Mouse (Mus musculus) myocyte (in vitro differentiated cells): ENCODE measurements around the gene Tjp2. TPM values are rescaled to one million over a fixed set of nuclear protein-coding genes. Genes with fewer than 3 reads are reported as not detected.

Source experiments
- H3K27me3 ChIP-seq: one replicate; pipeline ENCODE4 v1.6.1; 2011; ENCODE audit not compliant: control insufficient read depth, insufficient read depth, insufficient read length
- H3K36me3 ChIP-seq: one replicate; pipeline ENCODE4 v1.6.1; 2011; ENCODE audit not compliant: control insufficient read depth, insufficient read depth
- H3K4me2 ChIP-seq: one replicate; pipeline ENCODE4 v1.6.1; 2011; ENCODE audit warnings: low read depth, control low read depth
- H3K4me3 ChIP-seq: one replicate; pipeline ENCODE4 v1.5.1; 2011; ENCODE audit warnings: mild to moderate bottlenecking, control low read depth, moderate library complexity
- H3K79me2 ChIP-seq: one replicate; pipeline ENCODE4 v1.6.1; 2011; ENCODE audit not compliant: control insufficient read depth, insufficient read depth
- H3ac ChIP-seq: one replicate; pipeline ENCODE4 v1.6.1; 2011; ENCODE audit not compliant: control insufficient read depth, insufficient read length
- CEBPB ChIP-seq: IDR thresholded peaks from 2 replicates; pipeline ENCODE4 v1.6.1; 2011; ENCODE audit warnings: mild to moderate bottlenecking, moderate library complexity; ENCODE audit not compliant: poor library complexity, insufficient read depth, severe bottlenecking
- E2F4 ChIP-seq: IDR thresholded peaks from one replicate; pipeline ENCODE4 v1.6.1; 2011; ENCODE audit warnings: mild to moderate bottlenecking, control low read depth, moderate library complexity; ENCODE audit not compliant: insufficient read depth
- MAX ChIP-seq: IDR thresholded peaks from one replicate; pipeline ENCODE4 v1.6.1; 2011; ENCODE audit warnings: low read depth, mild to moderate bottlenecking, control low read depth
- MYOD1 ChIP-seq, 3 experiments: IDR thresholded peaks; one replicate each; pipeline ENCODE4 v1.6.1; 2011; ENCODE audit warnings: control low read depth in 2 of 3, low read depth in 2 of 3, mild to moderate bottlenecking in 2 of 3, moderate library complexity in 1 of 3; ENCODE audit not compliant: insufficient read length in 2 of 3, control insufficient read depth in 1 of 3
- MYOG ChIP-seq, 3 experiments: IDR thresholded peaks; one replicate each; pipeline ENCODE4 v1.6.1; 2011; ENCODE audit warnings: control low read depth in 2 of 3, low read depth in 2 of 3, mild to moderate bottlenecking in 2 of 3; ENCODE audit not compliant: insufficient read length in 2 of 3, control insufficient read depth in 1 of 3, insufficient read depth in 1 of 3
- POLR2A ChIP-seq: IDR thresholded peaks from one replicate; pipeline ENCODE4 v1.6.1; 2011; ENCODE audit warnings: low read depth, mild to moderate bottlenecking, control low read depth, moderate library complexity; ENCODE audit not compliant: insufficient read length
- POLR2AphosphoS2 ChIP-seq: IDR thresholded peaks from one replicate; pipeline ENCODE4 v1.6.1; 2011; ENCODE audit warnings: low read depth, control low read depth; ENCODE audit not compliant: insufficient read length
- REST ChIP-seq: IDR thresholded peaks from one replicate; pipeline ENCODE4 v1.6.1; 2011; ENCODE audit warnings: mild to moderate bottlenecking, control low read depth, moderate library complexity; ENCODE audit not compliant: insufficient read depth, insufficient read length
- SRF ChIP-seq: IDR thresholded peaks from one replicate; pipeline ENCODE4 v1.6.1; 2011; ENCODE audit warnings: low read depth; ENCODE audit not compliant: control insufficient read depth, insufficient read length
- TCF12 ChIP-seq: IDR thresholded peaks from one replicate; pipeline ENCODE4 v1.6.1; 2011; ENCODE audit warnings: mild to moderate bottlenecking, control low read depth; ENCODE audit not compliant: poor library complexity, insufficient read depth, severe bottlenecking
- TCF3 ChIP-seq: IDR thresholded peaks from one replicate; pipeline ENCODE4 v1.6.1; 2011; ENCODE audit warnings: low read depth, control low read depth; ENCODE audit not compliant: insufficient read length
- USF1 ChIP-seq: IDR thresholded peaks from one replicate; pipeline ENCODE4 v1.6.1; 2011; ENCODE audit warnings: low read depth, mild to moderate bottlenecking, control low read depth, moderate library complexity
- polyA plus RNA-seq: library from polyadenylated mRNA; unstranded; fragments of >200 nt; fragmentation: generic; extraction: Trizol; gene quantifications from one replicate; pipeline ENCODE4 v1.2.1, GENCODE M21; 2012; ENCODE audit warnings: missing spikeins

Gene Tjp2
- polyA plus RNA-seq, 1 experiment = 5.2 TPM

DNA sequence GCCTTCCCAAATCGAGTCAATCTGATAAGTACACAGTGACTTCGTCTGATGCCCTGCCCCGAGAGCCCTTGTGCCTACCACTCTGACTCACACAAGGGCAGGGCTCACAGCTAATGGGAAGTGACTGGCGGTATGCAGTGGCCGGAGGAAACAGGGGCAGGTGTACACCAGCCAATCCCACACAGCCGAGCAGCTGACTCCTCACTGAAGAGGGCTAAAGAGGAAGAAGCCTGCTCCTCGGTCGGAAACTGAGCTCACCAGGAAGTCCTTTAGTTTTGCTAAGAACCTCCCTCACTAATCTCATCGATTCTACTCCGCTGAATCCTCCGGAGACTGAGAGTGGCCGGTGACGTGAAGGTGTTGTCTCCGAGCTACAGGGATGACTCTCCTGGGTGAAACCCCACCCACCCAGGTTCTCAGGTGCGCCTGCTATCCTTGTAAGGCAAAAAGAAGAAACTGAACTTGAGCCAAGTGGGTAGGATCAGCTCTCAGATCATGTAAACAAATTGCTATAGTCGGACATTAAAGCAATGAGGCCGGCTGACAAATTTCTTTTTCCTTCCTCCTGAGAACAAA lies 58.2 kb downstream of the Tjp2 start:
- H3K79me2 ChIP-seq = peaks cover 35% of the 10 kb centered on the region
- H3K27me3 ChIP-seq = no peaks in the 10 kb centered on the region
- no peaks in the 10 kb centered on the region for H3K36me3 ChIP-seq
- no peak overlapping the region for H3K4me3 ChIP-seq
- H3K4me2 ChIP-seq = peak overlapping the region; percentile 78
- H3ac ChIP-seq = no peak overlapping the region
- peak; percentile 17 for TF ChIP-seq TCF12
- no peak for TF ChIP-seq USF1
- TF ChIP-seq MYOG (IDR thresholded peaks at IDR 0.05; ENCODE audit: control insufficient read depth in 1 of 3, insufficient read depth in 1 of 3, insufficient read length in 2 of 3, low read depth in 2 of 3) = peak in 2 of 3 experiments; percentile 58 to 86
- TF ChIP-seq CEBPB = no peak
- TF ChIP-seq MYOD1 (IDR thresholded peaks at IDR 0.05; ENCODE audit: control insufficient read depth in 1 of 3, insufficient read length in 2 of 3, low read depth in 2 of 3) = peak; percentile 21 to 93 (median 87)
- TF ChIP-seq POLR2A = no peak
- no peak for TF ChIP-seq MAX
- no peak for TF ChIP-seq POLR2AphosphoS2
- TF ChIP-seq E2F4 = no peak
- no peak for TF ChIP-seq REST
- no peak for TF ChIP-seq SRF
- TF ChIP-seq TCF3 = no peak

- Histone ChIP-seq H3K4me2 (no peak overlapping the region), H3K27me3 (no peaks in the 10 kb centered on the region), H3K4me3 (no peak overlapping the region), H3K79me2 (peaks cover 31% of the 10 kb centered on the region), H3ac (no peak overlapping the region), H3K36me3 (no peaks in the 10 kb centered on the region)
- TF ChIP-seq POLR2A (no peak), MYOD1 (IDR thresholded peaks at IDR 0.05; ENCODE audit: control insufficient read depth in 1 of 3, insufficient read length in 2 of 3, low read depth in 2 of 3) (no peak), MAX (no peak), E2F4 (no peak)
Measured at GRCm38 (mm10) chr19:24163974-24164373, 60.9 kb downstream of the Tjp2 start.

DNA sequence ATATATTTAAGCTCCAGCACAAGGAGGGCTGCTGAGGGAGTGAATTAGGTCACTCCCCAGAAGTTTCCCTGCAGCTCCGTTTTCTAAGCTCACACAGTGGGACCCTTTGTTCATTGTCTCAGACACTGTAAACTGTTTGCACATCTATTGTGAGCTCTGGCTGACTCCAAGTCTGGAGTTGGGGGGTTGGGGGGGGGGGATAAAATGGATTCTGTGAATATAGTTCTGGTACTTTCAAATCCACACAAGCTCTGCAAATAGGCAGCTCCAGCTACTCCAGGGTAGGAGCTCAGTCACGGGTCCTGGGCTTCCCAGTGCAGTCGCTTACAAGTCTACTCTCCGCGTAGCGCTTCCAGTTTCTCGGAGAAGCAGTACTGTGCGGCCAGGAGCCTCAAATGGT lies 64.4 kb downstream of the Tjp2 start:
- no peak overlapping the region for H3K4me2 ChIP-seq

DNA sequence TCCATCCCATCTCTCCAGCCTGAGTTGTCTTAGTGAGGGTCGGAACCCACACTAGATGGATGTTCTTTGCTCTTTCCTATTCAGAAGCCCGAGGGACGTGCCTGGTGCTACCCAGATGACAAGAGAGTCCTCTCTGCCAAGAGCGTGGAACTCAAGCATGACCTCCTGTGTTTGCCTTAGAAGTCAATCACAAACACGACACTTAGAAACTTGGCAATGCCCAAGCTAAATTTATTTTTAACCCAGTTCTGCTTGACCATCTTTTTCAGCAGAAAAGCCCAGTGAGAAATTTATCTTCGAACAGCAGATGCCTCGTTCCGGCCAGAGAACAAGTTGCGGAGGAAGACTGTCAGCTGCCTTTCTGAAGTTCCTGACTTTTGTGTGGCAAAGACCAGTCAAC lies 65.1 kb downstream of the Tjp2 start:
- no peaks in the 10 kb centered on the region for H3K36me3 ChIP-seq
- TF ChIP-seq MYOD1 (IDR thresholded peaks at IDR 0.05; ENCODE audit: control insufficient read depth in 1 of 3, insufficient read length in 2 of 3, low read depth in 2 of 3) = no peak
- no peak for TF ChIP-seq POLR2A
- no peak for TF ChIP-seq E2F4
- no peak for TF ChIP-seq MAX
- no peak for TF ChIP-seq CEBPB
- TF ChIP-seq TCF12 = no peak
- no peak for TF ChIP-seq SRF
- TF ChIP-seq POLR2AphosphoS2 = no peak
- TF ChIP-seq REST = no peak
- no peaks in the 10 kb centered on the region for H3K27me3 ChIP-seq
- H3K4me2 ChIP-seq = no peak overlapping the region
- H3K79me2 ChIP-seq = peaks cover 13% of the 10 kb centered on the region
- H3K4me3 ChIP-seq = no peak overlapping the region
- no peak overlapping the region for H3ac ChIP-seq

More for the DNA sequence above, 64.4 kb downstream of the Tjp2 start:
- H3K79me2 ChIP-seq = peaks cover 19% of the 10 kb centered on the region
- H3ac ChIP-seq = no peak overlapping the region
- no peak for TF ChIP-seq TCF12
- TF ChIP-seq POLR2AphosphoS2 = no peak
- TF ChIP-seq REST = no peak
- no peak for TF ChIP-seq MYOD1 (IDR thresholded peaks at IDR 0.05; ENCODE audit: control insufficient read depth in 1 of 3, insufficient read length in 2 of 3, low read depth in 2 of 3)
- no peak for TF ChIP-seq POLR2A
- TF ChIP-seq E2F4 = no peak
- TF ChIP-seq MAX = no peak
- no peak for TF ChIP-seq TCF3
- no peak for TF ChIP-seq MYOG (IDR thresholded peaks at IDR 0.05; ENCODE audit: control insufficient read depth in 1 of 3, insufficient read depth in 1 of 3, insufficient read length in 2 of 3, low read depth in 2 of 3)
- TF ChIP-seq USF1 = no peak
- no peak overlapping the region for H3K4me3 ChIP-seq
- no peaks in the 10 kb centered on the region for H3K36me3 ChIP-seq
- H3K27me3 ChIP-seq = no peaks in the 10 kb centered on the region

DNA sequence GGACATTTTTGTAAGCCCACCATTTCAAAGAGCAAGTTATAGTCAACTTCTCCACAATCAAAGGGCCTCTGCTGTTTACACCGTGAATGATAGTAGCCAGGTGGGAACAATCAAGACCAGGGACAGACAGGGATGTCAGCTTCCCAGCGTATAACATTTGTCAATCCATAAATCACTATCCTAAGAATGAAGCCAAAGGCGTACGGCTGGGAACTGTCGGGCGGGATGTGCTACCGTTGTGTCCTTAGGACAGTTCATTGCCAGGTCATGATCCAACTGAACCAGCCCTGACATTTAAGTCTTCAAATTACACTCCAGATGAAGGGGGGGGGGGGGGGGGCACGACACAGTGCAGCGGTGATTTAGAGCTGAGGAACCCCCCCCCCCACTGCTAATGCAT lies 65.5 kb downstream of the Tjp2 start:
- Histone ChIP-seq H3K27me3 (no peaks in the 10 kb centered on the region), H3K4me3 (no peak overlapping the region), H3K36me3 (no peaks in the 10 kb centered on the region), H3ac (no peak overlapping the region), H3K4me2 (no peak overlapping the region), H3K79me2 (peaks cover 13% of the 10 kb centered on the region)
- TF ChIP-seq REST (no peak), USF1 (no peak), TCF3 (no peak), MYOG (IDR thresholded peaks at IDR 0.05; ENCODE audit: control insufficient read depth in 1 of 3, insufficient read depth in 1 of 3, insufficient read length in 2 of 3, low read depth in 2 of 3) (no peak), POLR2AphosphoS2 (no peak), E2F4 (no peak), CEBPB (no peak), MYOD1 (IDR thresholded peaks at IDR 0.05; ENCODE audit: control insufficient read depth in 1 of 3, insufficient read length in 2 of 3, low read depth in 2 of 3) (no peak), POLR2A (no peak), SRF (no peak), TCF12 (no peak), MAX (no peak)
